Mouse (Mus musculus): ENCODE data around the gene Gm4559.
"Not testable (repeated sequence)": the region's sequence is repeated elsewhere in the genome, so short reads cannot be mapped to it uniquely, and the experiment has no call there.

DNA sequence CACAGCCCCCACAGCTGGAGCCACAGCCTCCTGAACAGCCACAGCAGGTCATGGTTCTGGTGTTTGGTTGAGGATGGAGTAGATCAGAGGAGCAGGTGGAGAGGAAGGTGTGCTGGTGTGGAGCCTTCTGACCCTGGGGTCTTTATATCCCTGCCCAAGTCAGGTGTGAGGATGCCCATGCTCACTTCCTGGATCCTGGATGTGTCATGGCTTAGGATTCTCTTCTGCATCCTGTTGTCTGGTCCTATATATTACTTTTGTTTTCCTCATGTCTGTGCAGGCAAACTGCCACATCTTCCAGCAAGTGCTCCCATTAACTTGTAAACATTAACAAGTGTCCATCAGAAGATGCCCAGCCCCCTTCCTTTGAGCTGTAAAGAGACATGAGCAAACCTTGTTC is 22.9 kb upstream of the Gm4559 start, which contains the start of gene Krtap5-1:
- not testable (repeated sequence) for TF ChIP-seq CTCF (IDR thresholded peaks at IDR 0.05; ENCODE audit: control insufficient read depth, insufficient read depth, low read length); POLR2A (IDR thresholded peaks at IDR 0.05; ENCODE audit: borderline replicate concordance, control insufficient read depth, low read depth, low read length)
